Mouse (Mus musculus) ES-E14 (cell line): ENCODE measurements around the gene Ppp2r3a. TPM values are rescaled to one million over a fixed set of nuclear protein-coding genes. Genes with fewer than 3 reads are reported as not detected.

Experiments used
- DNase-seq: peaks from one replicate; pipeline ENCODE4 v3.0.0-alpha.2; 2013; ENCODE audit warnings: low read depth, low spot score
- H3K27ac ChIP-seq: 2 replicates; pipeline ENCODE4 v1.5.1; 2012; ENCODE audit warnings: low read depth, mild to moderate bottlenecking, low read length, moderate library complexity, mixed read lengths; ENCODE audit not compliant: poor library complexity, insufficient read depth, severe bottlenecking
- H3K36me3 ChIP-seq: 2 replicates; pipeline ENCODE4 v1.6.1; 2012; ENCODE audit warnings: mild to moderate bottlenecking, low read length, moderate library complexity, mixed read lengths; ENCODE audit not compliant: control insufficient read depth, poor library complexity, insufficient read depth, severe bottlenecking
- H3K4me1 ChIP-seq, 2 experiments: fragments of 150-350 bp in 1 of 2; sonication (generic) in 1 of 2; 2 replicates each; pipeline ENCODE4 v1.6.1; 2012; ENCODE audit warnings: low read length in 2 of 2, mild to moderate bottlenecking in 1 of 2, mixed read lengths in 1 of 2; ENCODE audit not compliant: control insufficient read depth in 2 of 2, insufficient read depth in 2 of 2, poor library complexity in 1 of 2
- H3K4me3 ChIP-seq, 2 experiments: fragments of 150-350 bp in 1 of 2; sonication (generic) in 1 of 2; 2 replicates each; pipeline ENCODE4 v1.5.1; 2012; ENCODE audit warnings: low read length in 2 of 2, low read depth in 1 of 2, mild to moderate bottlenecking in 1 of 2, mixed read lengths in 1 of 2; ENCODE audit not compliant: insufficient read depth in 1 of 2, poor library complexity in 1 of 2, severe bottlenecking in 1 of 2
- H3K9ac ChIP-seq: 2 replicates; pipeline ENCODE4 v1.6.1; 2012; ENCODE audit warnings: low read depth, mild to moderate bottlenecking, low read length, mixed read lengths; ENCODE audit not compliant: poor library complexity, insufficient read depth, severe bottlenecking
- H3K9me3 ChIP-seq: fragments of 150-350 bp; sonication (generic); 2 replicates; pipeline ENCODE4 v1.6.1; 2012; ENCODE audit warnings: low read depth, mild to moderate bottlenecking, low read length; ENCODE audit not compliant: control insufficient read depth, insufficient read depth
- CHD2 ChIP-seq: IDR thresholded peaks from 2 replicates; pipeline ENCODE4 v1.6.1; 2014; ENCODE audit warnings: mild to moderate bottlenecking, low read depth, low read length, inconsistent platforms
- HCFC1 ChIP-seq: IDR thresholded peaks from 2 replicates; pipeline ENCODE4 v1.6.1; 2012; ENCODE audit warnings: low read length, inconsistent platforms, borderline replicate concordance; ENCODE audit not compliant: insufficient read depth
- MAFK ChIP-seq: IDR thresholded peaks from 2 replicates; pipeline ENCODE4 v1.6.1; 2014; ENCODE audit warnings: mild to moderate bottlenecking, low read depth, low read length, inconsistent platforms; ENCODE audit not compliant: insufficient read depth
- ZC3H11A ChIP-seq: IDR thresholded peaks from 2 replicates; pipeline ENCODE4 v1.6.1; 2012; ENCODE audit warnings: low read depth, mild to moderate bottlenecking, inconsistent platforms, low read length, borderline replicate concordance
- ZNF384 ChIP-seq: IDR thresholded peaks from 2 replicates; pipeline ENCODE4 v1.6.1; 2012; ENCODE audit warnings: low read depth, low read length, inconsistent platforms
- in situ Hi-C, 2 experiments: fragments of 600-800 bp; cut with MboI; formaldehyde crosslinking; loops; one replicate each; pipeline ENCODE4 v1.15.1; 2025; ENCODE audit warnings: low sequenced_read_pairs in 2 of 2, inconsistent platforms in 1 of 2; ENCODE audit not compliant: unreplicated experiment in 2 of 2
- total RNA-seq: library from RNA; depleted of rRNA; stranded (reverse); fragments of 300-350 nt; gene quantifications from 2 replicates; pipeline ENCODE4 v1.2.3, GENCODE M21; 2012

The Ppp2r3a gene
- total RNA-seq, 1 experiment, result 4.1 TPM

GRCm38 (mm10) chr9:101289750-101290149, 38.2 kb upstream of the Ppp2r3a start:
- H3K9me3 ChIP-seq, result peaks cover 3% of the 10 kb centered on the region; the same call in 1 of the 2 replicates
- H3K9ac ChIP-seq, result no peak overlapping the region
- H3K4me1 ChIP-seq, result no peaks in the 10 kb centered on the region
- H3K27ac ChIP-seq, result no peak overlapping the region
- TF ChIP-seq CHD2, result no peak
- no peak for TF ChIP-seq ZNF384
- no peak for TF ChIP-seq ZC3H11A
- TF ChIP-seq MAFK, result no peak
- no peak for TF ChIP-seq HCFC1
- no peak for DNase-seq
- in situ Hi-C loops, result no loop called here
- no peaks in the 10 kb centered on the region; the same call in 1 of the 2 replicates for H3K36me3 ChIP-seq
- no peak overlapping the region for H3K4me3 ChIP-seq

- no peak for DNase-seq
- 0 out of 2 replicates have a peak overlapping the region, but pooled peaks have one; percentile 31 for H3K27ac ChIP-seq
- H3K4me1 ChIP-seq, result no peaks in the 10 kb centered on the region
- no peak overlapping the region for H3K9ac ChIP-seq
- peaks cover 3% of the 10 kb centered on the region; the same call in 1 of the 2 replicates for H3K9me3 ChIP-seq
- no peak for TF ChIP-seq ZC3H11A
- no peak for TF ChIP-seq MAFK
- no peak for TF ChIP-seq ZNF384
- TF ChIP-seq CHD2, result no peak
- no peak for TF ChIP-seq HCFC1
- in situ Hi-C loops, result no loop called here
- no peak overlapping the region for H3K4me3 ChIP-seq
- no peaks in the 10 kb centered on the region; the same call in 1 of the 2 replicates for H3K36me3 ChIP-seq
Measured at GRCm38 (mm10) chr9:101288901-101289647, 37.5 kb upstream of the Ppp2r3a start.

GRCm38 (mm10) chr9:101286766-101287165, 35.2 kb upstream of the Ppp2r3a start:
- no peak for DNase-seq
- Histone ChIP-seq H3K4me3 (no peak overlapping the region), H3K4me1 (no peaks in the 10 kb centered on the region), H3K36me3 (no peaks in the 10 kb centered on the region; the same call in 1 of the 2 replicates), H3K27ac (no peak overlapping the region), H3K9ac (no peak overlapping the region), H3K9me3 (peaks cover under 1% of the 10 kb centered on the region; the same call in 1 of the 2 replicates)
- in situ Hi-C loops, result no loop called here
- no peak for TF ChIP-seq ZNF384
- TF ChIP-seq HCFC1, result no peak

- no peak overlapping the region for H3K27ac ChIP-seq
- in situ Hi-C loops, result no loop called here
- H3K4me3 ChIP-seq, result no peak overlapping the region
- no peak for DNase-seq
- no peaks in the 10 kb centered on the region for H3K4me1 ChIP-seq
- H3K9me3 ChIP-seq, result no peaks in the 10 kb centered on the region
- TF ChIP-seq MAFK (no peak), ZC3H11A (no peak), HCFC1 (no peak), ZNF384 (no peak), CHD2 (no peak)
- no peaks in the 10 kb centered on the region for H3K36me3 ChIP-seq
- no peak overlapping the region for H3K9ac ChIP-seq
Measured at GRCm38 (mm10) chr9:101284049-101284448, 32.5 kb upstream of the Ppp2r3a start.

GRCm38 (mm10) chr9:101282651-101283050, 31.1 kb upstream of the Ppp2r3a start:
- in situ Hi-C loops, result no loop called here
- H3K9ac ChIP-seq, result no peak overlapping the region
- H3K4me3 ChIP-seq, result no peak overlapping the region
- H3K9me3 ChIP-seq, result no peaks in the 10 kb centered on the region
- DNase-seq, result no peak
- H3K36me3 ChIP-seq, result no peaks in the 10 kb centered on the region
- no peak for TF ChIP-seq MAFK
- TF ChIP-seq ZNF384, result no peak
- TF ChIP-seq CHD2, result no peak
- no peak for TF ChIP-seq HCFC1
- no peak for TF ChIP-seq ZC3H11A
- no peak overlapping the region for H3K27ac ChIP-seq
- no peaks in the 10 kb centered on the region for H3K4me1 ChIP-seq
